Mouse (Mus musculus) kidney, postnatal 14 days (tissue): ENCODE measurements around the gene Slc25a21.
"Not testable (repeated sequence)": the region's sequence is repeated elsewhere in the genome, so short reads cannot be mapped to it uniquely, and the experiment has no call there.

Experiments
- DNase-seq: peaks from one replicate; pipeline ENCODE4 v3.0.0; 2022; ENCODE audit warnings: mixed read lengths

The Slc25a21 gene

GRCm38 (mm10) chr12:57197363-57198026 is at the start of gene Slc25a21:
TSS of gene Slc25a21 (minus strand) at chr12:57197472.
- no peak for DNase-seq

GRCm38 (mm10) chr12:57243671-57244495 is 46.6 kb upstream of the Slc25a21 start:
- no peak for DNase-seq

- no peak for DNase-seq
Observed at GRCm38 (mm10) chr12:57233386-57233785, 36.1 kb upstream of the Slc25a21 start.

GRCm38 (mm10) chr12:57231085-57231875 is 34.0 kb upstream of the Slc25a21 start:
- DNase-seq: peak; percentile 59

- DNase-seq: peak; percentile 91
Observed at GRCm38 (mm10) chr12:57230192-57230706, 33.0 kb upstream of the Slc25a21 start, which contains the start of the genes Prps1l3 and Mipol1. TSS of gene Prps1l3 (plus strand) at chr12:57230412. TSS of gene Mipol1 (plus strand) at chr12:57230427.

GRCm38 (mm10) chr12:57229703-57230102 is 32.4 kb upstream of the Slc25a21 start:
- DNase-seq: no peak

GRCm38 (mm10) chr12:57227776-57228175 is 30.5 kb upstream of the Slc25a21 start:
- DNase-seq: no peak

GRCm38 (mm10) chr12:57226411-57226810 is 29.1 kb upstream of the Slc25a21 start:
- DNase-seq: no peak

GRCm38 (mm10) chr12:57212463-57212862 is 15.2 kb upstream of the Slc25a21 start:
- DNase-seq: not testable (repeated sequence)

- DNase-seq: peak; percentile 52
Observed at GRCm38 (mm10) chr12:57211353-57212311, 14.4 kb upstream of the Slc25a21 start.

GRCm38 (mm10) chr12:57204276-57204851 is 7.1 kb upstream of the Slc25a21 start:
- DNase-seq: no peak

GRCm38 (mm10) chr12:57201901-57202300 is 4.6 kb upstream of the Slc25a21 start:
- no peak for DNase-seq

- no peak for DNase-seq
Observed at GRCm38 (mm10) chr12:57199427-57199826, 2.2 kb upstream of the Slc25a21 start.

- no peak for DNase-seq
Observed at GRCm38 (mm10) chr12:57198269-57198668, 997 bp upstream of the Slc25a21 start.

GRCm38 (mm10) chr12:57196608-57197362 is 487 bp downstream of the Slc25a21 start:
- DNase-seq: peak; percentile 79

- no peak for DNase-seq
Observed at GRCm38 (mm10) chr12:57196286-57196607, 1.0 kb downstream of the Slc25a21 start.

GRCm38 (mm10) chr12:57194609-57195008 is 2.7 kb downstream of the Slc25a21 start:
- peak; percentile 20 for DNase-seq

GRCm38 (mm10) chr12:57187032-57187431 is 10.2 kb downstream of the Slc25a21 start:
- DNase-seq: no peak

- no peak for DNase-seq
Observed at GRCm38 (mm10) chr12:57186126-57186525, 11.1 kb downstream of the Slc25a21 start.

- DNase-seq: no peak
Observed at GRCm38 (mm10) chr12:57185475-57185874, 11.8 kb downstream of the Slc25a21 start.
